Mouse (Mus musculus) CD4-positive naive resting alpha-beta T cell, adult 57 days (primary cell): Measurements from ENCODE around the gene Cldn22. TPM values are rescaled to one million over a fixed set of nuclear protein-coding genes. Genes with fewer than 3 reads are reported as not detected.

Experiments used
- total RNA-seq: library from RNA; stranded (reverse); gene quantifications from one replicate; pipeline ENCODE4 v1.2.4, GENCODE M21; 2023

Cldn22 gene
- total RNA-seq: not detected

GRCm38 (mm10) chr8:47824182-47824581 is at the start of gene Cldn22:
Gene Cldn22 (plus strand): TSS chr8:47824482.

GRCm38 (mm10) chr8:47821843-47822242 is 2.4 kb upstream of the Cldn22 start, which contains the start of gene Cldn24:
Gene Cldn24 (plus strand): TSS chr8:47822143.

Other genes with a start within 250 kb of the Cldn22 start
- gene Ing2, start 148.9 kb upstream of the Cldn22 start, total RNA-seq: 33.9 TPM
- 41.6 TPM for gene Cdkn2aip, start 110.5 kb upstream of the Cldn22 start, total RNA-seq
- not detected for gene Cldn24, start 2.3 kb upstream of the Cldn22 start, total RNA-seq
- gene Wwc2, start 166.4 kb downstream of the Cldn22 start, total RNA-seq: 0.80 TPM